Comparison of ENCODE assay signal across 22 mouse cellular contexts in the genomic region with DNA sequence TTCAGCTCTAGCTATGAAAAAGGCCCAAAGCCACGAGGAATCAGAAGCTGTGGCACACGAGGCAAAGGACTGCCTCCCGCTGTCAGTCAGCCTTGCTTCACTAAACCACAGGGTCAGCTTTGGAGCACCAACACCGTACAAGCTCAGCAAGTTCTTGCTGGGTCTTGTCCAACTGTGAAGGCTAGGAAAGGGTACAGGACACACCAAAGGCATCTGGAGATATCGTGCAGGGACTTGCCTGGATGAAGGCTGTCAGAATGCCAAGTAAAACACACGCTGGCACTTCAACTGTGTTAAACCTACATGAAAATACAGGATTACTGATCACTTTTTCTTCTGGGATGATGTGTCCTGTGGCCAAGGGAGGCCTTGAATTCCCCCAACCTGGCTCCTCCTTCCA. TPM values are rescaled to one million over a fixed set of nuclear protein-coding genes. Genes with fewer than 3 reads are reported as not detected.
DNase-seq lines count a peak whose midpoint lies in the region; ATAC-seq and TF ChIP-seq lines count a peak whose summit lies in the region.
"Had no signal": no experiment of that assay in that cellular context is flagged by ENCODE, and none has a peak within 500 bp of the region (broad histone marks: within the 10 kb centered on the region; RNA-seq: fewer than 3 reads in every experiment).

No protein-coding gene starts in this region.

- no peaks in the 10 kb centered on the region for H3K4me1 ChIP-seq in heart, postnatal 0 days (ENCODE audit: control insufficient read depth, insufficient read depth)
- H3K4me1 ChIP-seq in heart, embryonic 11.5 days (ENCODE audit: control insufficient read depth, insufficient read depth, low read length) = no peaks in the 10 kb centered on the region
- H3K4me1 ChIP-seq in lung, embryonic 16.5 days (replicated peaks; ENCODE audit: control insufficient read depth, insufficient read depth, low read length) = no peaks in the 10 kb centered on the region
- no peaks in the 10 kb centered on the region for H3K4me1 ChIP-seq in embryonic facial prominence, embryonic 14.5 days (ENCODE audit: control insufficient read depth, insufficient read depth, low read length)
- no peaks in the 10 kb centered on the region for H3K4me1 ChIP-seq in stomach, embryonic 16.5 days (ENCODE audit: control insufficient read depth, insufficient read depth, low read length)
- H3K4me1 ChIP-seq: forebrain, embryonic 13.5 days; intestine, embryonic 15.5 days; limb, embryonic 12.5 days had no signal

- TF ChIP-seq CTCF in heart, postnatal 0 days (IDR thresholded peaks at IDR 0.05; ENCODE audit: low read depth) = no peak

- peaks cover 10% of the 10 kb centered on the region for H3K9me3 ChIP-seq in heart, postnatal 0 days (replicated peaks; ENCODE audit: control insufficient read depth, low read length)
- 0 out of 2 replicates have a peak, but pooled peaks cover 5% of the 10 kb centered on the region for H3K9me3 ChIP-seq in heart, embryonic 11.5 days (replicated peaks; ENCODE audit: control insufficient read depth, low read length)
- H3K9me3 ChIP-seq in lung, embryonic 16.5 days (ENCODE audit: control insufficient read depth, low read length) = peaks cover 5% of the 10 kb centered on the region; the same call in 1 of the 2 replicates
- H3K9me3 ChIP-seq in embryonic facial prominence, embryonic 14.5 days (ENCODE audit: control insufficient read depth, low read length) = peaks cover 10% of the 10 kb centered on the region
- peaks cover 7% of the 10 kb centered on the region; the same call in 1 of the 2 replicates for H3K9me3 ChIP-seq in stomach, embryonic 16.5 days (replicated peaks; ENCODE audit: control insufficient read depth, low read length)
- H3K9me3 ChIP-seq: forebrain, embryonic 13.5 days; intestine, embryonic 15.5 days had no signal

- peak; percentile 20 for DNase-seq in heart, postnatal 0 days (ENCODE audit: low spot score)
- DNase-seq in lung, postnatal 10 days = no peak
- peak; percentile 73 for DNase-seq in embryonic facial prominence, embryonic 14.5 days (ENCODE audit: low spot score)
- no peak for DNase-seq in thymus, postnatal 0 days (ENCODE audit: low spot score)
- DNase-seq in spleen, adult 18-20 months = no peak
- DNase-seq: adrenal gland, postnatal 36 days; B cell, adult 2 months; cerebellum, adult 9-11 months; gastrocnemius, postnatal 36 days; lung, postnatal 14 days; right cerebral cortex, adult 18-20 months; thymus, postnatal 25 days had no signal

- 35% methylated on average over 6 of the region's 6 CpGs for WGBS in heart, postnatal 0 days
- 60% methylated on average over 6 of the region's 6 CpGs for WGBS in heart, embryonic 11.5 days (ENCODE audit: insufficient replicate concordance)
- 55% methylated on average over 6 of the region's 6 CpGs for WGBS in lung, embryonic 16.5 days
- 52% methylated on average over 6 of the region's 6 CpGs for WGBS in embryonic facial prominence, embryonic 14.5 days
- 62% methylated on average over 6 of the region's 6 CpGs for WGBS in stomach, embryonic 16.5 days

- H3K4me3 ChIP-seq in heart, postnatal 0 days (ENCODE audit: low read depth, low read length) = no peak overlapping the region
- no peak overlapping the region for H3K4me3 ChIP-seq in heart, embryonic 11.5 days (ENCODE audit: low read depth, low read length)
- H3K4me3 ChIP-seq in lung, embryonic 16.5 days (ENCODE audit: low read length) = no peak overlapping the region
- no peak overlapping the region for H3K4me3 ChIP-seq in embryonic facial prominence, embryonic 14.5 days (ENCODE audit: low read depth, low read length)
- no peak overlapping the region for H3K4me3 ChIP-seq in stomach, embryonic 16.5 days (replicated peaks; ENCODE audit: low read length)
- H3K4me3 ChIP-seq: forebrain, embryonic 13.5 days; heart, embryonic 13.5 days; intestine, embryonic 15.5 days; limb, embryonic 12.5 days had no signal

- peak; percentile 17; the same call in 1 of the 2 replicates for ATAC-seq in heart, postnatal 0 days (ENCODE audit: insufficient read depth, low read depth)
- ATAC-seq in heart, embryonic 11.5 days (replicated peaks; ENCODE audit: insufficient number of reproducible peaks, low FRiP score, low TSS enrichment) = no peak
- peak; percentile 38; the same call in 1 of the 2 replicates for ATAC-seq in lung, embryonic 16.5 days (ENCODE audit: low read depth)
- ATAC-seq in embryonic facial prominence, embryonic 14.5 days (ENCODE audit: low read depth) = peak; percentile 81
- peak; percentile 58; the same call in 1 of the 2 replicates for ATAC-seq in stomach, embryonic 16.5 days (ENCODE audit: insufficient read depth, low FRiP score)
- ATAC-seq: activated CD4-positive, CD25-positive, alpha-beta regulatory T cell, adult 4 months; forebrain, embryonic 13.5 days; intestine, embryonic 15.5 days had no signal

- TF ChIP-seq EP300 in heart, postnatal 0 days (IDR thresholded peaks at IDR 0.05; ENCODE audit: low read depth) = no peak

- no peak overlapping the region for H3K27ac ChIP-seq in heart, postnatal 0 days (ENCODE audit: low read depth)
- no peak overlapping the region for H3K27ac ChIP-seq in heart, embryonic 11.5 days (ENCODE audit: low read depth, low read length)
- no peak overlapping the region for H3K27ac ChIP-seq in lung, embryonic 16.5 days (ENCODE audit: low read length)
- H3K27ac ChIP-seq in embryonic facial prominence, embryonic 14.5 days (replicated peaks; ENCODE audit: low read depth, low read length) = no peak overlapping the region
- H3K27ac ChIP-seq in stomach, embryonic 16.5 days (ENCODE audit: low read length) = peak overlapping the region; percentile 53; the same call in 1 of the 2 replicates
- H3K27ac ChIP-seq: forebrain, embryonic 13.5 days; heart, embryonic 13.5 days; hindbrain, embryonic 14.5 days; intestine, embryonic 15.5 days; limb, embryonic 12.5 days; liver, embryonic 14.5 days had no signal

- H3K27me3 ChIP-seq in heart, postnatal 0 days (ENCODE audit: control insufficient read depth, insufficient read depth, low read length) = no peaks in the 10 kb centered on the region
- H3K27me3 ChIP-seq in heart, embryonic 11.5 days (ENCODE audit: control insufficient read depth, insufficient read depth, low read length) = no peaks in the 10 kb centered on the region
- H3K27me3 ChIP-seq in lung, embryonic 16.5 days (ENCODE audit: control insufficient read depth, insufficient read depth, low read depth, low read length) = no peaks in the 10 kb centered on the region
- H3K27me3 ChIP-seq in embryonic facial prominence, embryonic 14.5 days (replicated peaks; ENCODE audit: control insufficient read depth, insufficient read depth, low read length) = no peaks in the 10 kb centered on the region
- no peaks in the 10 kb centered on the region for H3K27me3 ChIP-seq in stomach, embryonic 16.5 days (ENCODE audit: control insufficient read depth, insufficient read depth, low read length)
- H3K27me3 ChIP-seq: forebrain, embryonic 13.5 days; heart, embryonic 13.5 days; intestine, embryonic 15.5 days; limb, embryonic 12.5 days had no signal

- no peak overlapping the region for H3K9ac ChIP-seq in heart, postnatal 0 days (replicated peaks; ENCODE audit: low read depth, low read length)
- no peak overlapping the region for H3K9ac ChIP-seq in heart, embryonic 11.5 days (ENCODE audit: low read depth, low read length)
- H3K9ac ChIP-seq in lung, embryonic 16.5 days (ENCODE audit: low read length) = no peak overlapping the region
- H3K9ac ChIP-seq in embryonic facial prominence, embryonic 14.5 days (ENCODE audit: low read depth, low read length) = no peak overlapping the region
- no peak overlapping the region for H3K9ac ChIP-seq in stomach, embryonic 16.5 days (ENCODE audit: low read length)
- H3K9ac ChIP-seq: forebrain, embryonic 13.5 days; heart, embryonic 13.5 days; hindbrain, embryonic 14.5 days; intestine, embryonic 15.5 days; limb, embryonic 12.5 days; liver, embryonic 14.5 days had no signal

- H3K36me3 ChIP-seq in heart, postnatal 0 days (replicated peaks; ENCODE audit: control insufficient read depth, insufficient read depth, low read length) = no peaks in the 10 kb centered on the region
- H3K36me3 ChIP-seq in heart, embryonic 11.5 days (ENCODE audit: control insufficient read depth, insufficient read depth, low read length) = no peaks in the 10 kb centered on the region
- H3K36me3 ChIP-seq in lung, embryonic 16.5 days (ENCODE audit: control insufficient read depth, insufficient read depth, low read length) = no peaks in the 10 kb centered on the region
- H3K36me3 ChIP-seq in embryonic facial prominence, embryonic 14.5 days (ENCODE audit: control insufficient read depth, insufficient read depth, low read length) = no peaks in the 10 kb centered on the region
- no peaks in the 10 kb centered on the region for H3K36me3 ChIP-seq in stomach, embryonic 16.5 days (ENCODE audit: control insufficient read depth, insufficient read depth, low read length)
- H3K36me3 ChIP-seq: heart, embryonic 13.5 days; intestine, embryonic 15.5 days; limb, embryonic 12.5 days had no signal

- H3K4me2 ChIP-seq in heart, postnatal 0 days (ENCODE audit: low read depth, low read length) = no peak overlapping the region
- H3K4me2 ChIP-seq in heart, embryonic 11.5 days = no peak overlapping the region
- H3K4me2 ChIP-seq in lung, embryonic 16.5 days (ENCODE audit: low read depth, low read length) = no peak overlapping the region
- no peak overlapping the region for H3K4me2 ChIP-seq in embryonic facial prominence, embryonic 14.5 days (ENCODE audit: low read depth, low read length)
- H3K4me2 ChIP-seq in stomach, embryonic 16.5 days (ENCODE audit: low read depth, low read length) = no peak overlapping the region
- H3K4me2 ChIP-seq: forebrain, embryonic 13.5 days; heart, embryonic 13.5 days; hindbrain, embryonic 14.5 days; intestine, embryonic 15.5 days; limb, embryonic 12.5 days had no signal

RNA-seq across cellular contexts. Expression of a gene that starts 20.4 kb away (rescaled TPM):
- 2.3 and 6.1 TPM in 2 replicates for total RNA-seq in heart, postnatal 0 days (2014; rRNA removed; ENCODE audit: low replicate concordance)
- 54.9 and 56.1 TPM in 2 replicates for polyA plus RNA-seq in heart, postnatal 0 days (2015; fragmentation: Nextera tagmentation; extraction: Ambion mirVana)
- 78.8 and 91.5 TPM in 2 replicates for polyA plus RNA-seq in heart, embryonic 11.5 days (2014; fragmentation: Nextera tagmentation; extraction: Ambion mirVana)
- 102 and 104 TPM in 2 replicates for polyA plus RNA-seq in lung, embryonic 16.5 days (2015; fragmentation: Nextera tagmentation; extraction: Ambion mirVana)
- 99.7 and 102 TPM in 2 replicates for polyA plus RNA-seq in embryonic facial prominence, embryonic 14.5 days (2014; fragmentation: Nextera tagmentation; extraction: Ambion mirVana)
- polyA plus RNA-seq in stomach, embryonic 16.5 days (2015; fragmentation: Nextera tagmentation; extraction: Ambion mirVana) = 102 and 108 TPM in 2 replicates
- 88.4 and 89.5 TPM in 2 replicates for polyA plus RNA-seq in thymus, postnatal 0 days (2015; fragmentation: Nextera tagmentation; extraction: Ambion mirVana)

Comparison
In these comparisons a context has a peak if more than half of its experiments do, and no peak if none do; other contexts are left out.
1. DNase-seq: peak in heart, postnatal 0 days (single experiment) and embryonic facial prominence, embryonic 14.5 days (single experiment); none in lung, postnatal 10 days (single experiment), thymus, postnatal 0 days (single experiment) and spleen, adult 18-20 months (0 of 2).